Mouse (Mus musculus) liver, embryonic 14.5 days (tissue): ENCODE data around the gene Sfr1. TPM values are rescaled to one million over a fixed set of nuclear protein-coding genes. Genes with fewer than 3 reads are reported as not detected.
A peak's percentile ranks its signal among the peaks of the same experiment; 100 is the strongest.

Source experiments
- ATAC-seq: fragments of 200-750 bp; cut with Nextera tagmentation; 2 replicates; pipeline ENCODE4 v1.8.0; 2017; ENCODE audit warnings: moderate number of reproducible peaks, mild to moderate bottlenecking, moderate library complexity; ENCODE audit not compliant: insufficient read depth
- DNase-seq, 3 experiments: peaks; one replicate each; pipeline ENCODE4 v3.0.0-alpha.2; 2012 to 2013; ENCODE audit warnings: low read depth in 3 of 3, low spot score in 3 of 3
- H3K27ac ChIP-seq: fragments of 300-500 bp; sonication (generic); 2 replicates; pipeline ENCODE4 v1.5.1; 2014; ENCODE audit warnings: moderate library complexity, mild to moderate bottlenecking, control low read depth, inconsistent platforms
- H3K27me3 ChIP-seq: fragments of 300-500 bp; sonication (generic); 2 replicates; pipeline ENCODE4 v1.6.1; 2014; ENCODE audit warnings: mild to moderate bottlenecking, low read length, moderate library complexity; ENCODE audit not compliant: control insufficient read depth, insufficient read depth
- H3K36me3 ChIP-seq: fragments of 300-500 bp; sonication (generic); replicated peaks from 2 replicates; pipeline ENCODE4 v1.6.1; 2014; ENCODE audit warnings: low read depth; ENCODE audit not compliant: control insufficient read depth, insufficient read depth
- H3K4me1 ChIP-seq, 2 experiments: fragments of 200-500 bp in 1 of 2; fragments of 300-500 bp in 1 of 2; sonication (generic) in 1 of 2; replicated peaks; 2 replicates each; pipeline ENCODE4 v1.6.1; 2012 to 2014; ENCODE audit warnings: antibody characterized with exemption in 1 of 2, inconsistent platforms in 1 of 2, low read length in 1 of 2; ENCODE audit not compliant: control insufficient read depth in 2 of 2, insufficient read depth in 2 of 2
- H3K4me2 ChIP-seq: fragments of 300-500 bp; sonication (generic); 2 replicates; pipeline ENCODE4 v1.6.1; 2014; ENCODE audit warnings: low read depth, mild to moderate bottlenecking, control low read depth, moderate library complexity
- H3K4me3 ChIP-seq, 2 experiments: fragments of 200-500 bp in 1 of 2; fragments of 300-500 bp in 1 of 2; sonication (generic) in 1 of 2; 2 replicates each; pipeline ENCODE4 v1.5.1; 2012 to 2014; ENCODE audit warnings: low read depth in 2 of 2, low read length in 2 of 2, mild to moderate bottlenecking in 2 of 2, control low read depth in 1 of 2, inconsistent platforms in 1 of 2, moderate library complexity in 1 of 2; ENCODE audit not compliant: insufficient read depth in 1 of 2
- H3K9ac ChIP-seq: fragments of 300-500 bp; sonication (generic); replicated peaks from 2 replicates; pipeline ENCODE4 v1.6.1; 2014; ENCODE audit warnings: mild to moderate bottlenecking, control low read depth, moderate library complexity
- H3K9me3 ChIP-seq: fragments of 300-500 bp; sonication (generic); 2 replicates; pipeline ENCODE4 v1.6.1; 2016; ENCODE audit warnings: low read length, mixed read lengths; ENCODE audit not compliant: control insufficient read depth
- CTCF ChIP-seq: IDR thresholded peaks from 2 replicates; pipeline ENCODE4 v1.5.1; 2016; ENCODE audit warnings: antibody characterized with exemption, low read depth, control low read depth
- EP300 ChIP-seq: IDR thresholded peaks from 2 replicates; pipeline ENCODE4 v1.6.1; 2016; ENCODE audit warnings: antibody characterized with exemption, low read depth
- WGBS: fragments of 180-500 bp; shearing (Covaris S2); extraction: QIAGEN DNeasy Blood & Tissue Kit; methylation state at CpG from one replicate; pipeline ENCODE4 v1.1.7; 2014; ENCODE audit not compliant: insufficient replicate concordance; 5-methylcytosine and 5-hydroxymethylcytosine counted together
- polyA plus RNA-seq, 2 experiments: library from polyadenylated mRNA; depleted of rRNA in 1 of 2; stranded (reverse) in 1 of 2; unstranded in 1 of 2; fragments of >200 nt; fragmentation: Nextera tagmentation in 1 of 2; extraction: Ambion mirVana in 1 of 2; gene quantifications; 2 replicates each; pipeline versions ENCODE4 v1.2.1 to v1.2.3; 2012 to 2014

The Sfr1 gene
- polyA plus RNA-seq, 2 experiments = 35.5 to 73.7 TPM

DNA sequence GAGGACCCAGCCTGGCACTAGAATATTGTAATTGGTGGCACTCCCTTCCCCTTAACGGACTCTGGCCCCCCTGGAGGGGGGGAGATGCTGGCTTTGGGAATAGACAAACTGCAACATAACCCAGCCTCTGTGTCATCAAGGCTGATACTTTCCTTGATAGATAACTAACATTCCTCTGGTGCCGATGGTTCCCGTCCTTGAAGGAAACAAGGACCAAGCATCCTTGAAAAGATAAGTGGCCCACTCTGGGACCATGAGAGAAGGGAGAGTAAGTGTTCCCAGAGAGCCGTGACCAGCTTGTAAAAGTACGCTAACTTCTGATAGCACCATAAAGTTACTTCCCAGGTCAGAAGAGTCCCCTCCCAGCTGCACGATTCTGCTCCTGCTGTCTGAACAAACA is 9.0 kb upstream of the Sfr1 start:
- Histone ChIP-seq H3K4me3 (no peak overlapping the region), H3K4me2 (no peak overlapping the region), H3K36me3 (no peaks in the 10 kb centered on the region), H3K9ac (no peak overlapping the region), H3K4me1 (no peaks in the 10 kb centered on the region), H3K27me3 (no peaks in the 10 kb centered on the region), H3K27ac (no peak overlapping the region), H3K9me3 (no peaks in the 10 kb centered on the region)
- TF ChIP-seq EP300 (no peak), CTCF (no peak)
- 52% methylated on average over 6 of the region's 6 CpGs for WGBS
- DNase-seq = no peak
- ATAC-seq = no peak

DNA sequence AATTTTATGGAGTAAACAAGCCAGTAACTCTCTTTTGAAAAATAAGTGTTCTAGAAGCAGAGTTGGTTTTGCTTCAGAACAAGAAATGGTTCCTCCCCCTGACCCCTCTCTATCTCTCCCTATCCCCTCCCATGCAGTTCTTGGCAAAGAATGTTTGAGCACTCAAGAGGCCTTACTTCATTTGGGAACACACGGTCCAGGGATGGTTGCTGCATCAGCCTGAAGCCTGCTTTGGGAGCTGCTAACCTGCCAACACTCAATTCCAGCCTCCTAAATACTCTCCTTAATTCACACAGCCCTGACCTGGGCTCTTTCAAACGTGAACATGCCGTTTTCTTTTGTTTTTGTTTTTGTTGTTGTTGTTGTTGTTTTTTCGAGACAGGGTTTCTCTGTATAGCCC is 6.6 kb upstream of the Sfr1 start:
- Histone ChIP-seq H3K4me2 (no peak overlapping the region), H3K9ac (no peak overlapping the region), H3K36me3 (no peaks in the 10 kb centered on the region), H3K9me3 (no peaks in the 10 kb centered on the region), H3K27ac (no peak overlapping the region), H3K4me3 (no peak overlapping the region), H3K4me1 (no peaks in the 10 kb centered on the region), H3K27me3 (no peaks in the 10 kb centered on the region)
- ATAC-seq (no peak), DNase-seq (no peak)
- TF ChIP-seq EP300 = no peak
- TF ChIP-seq CTCF = no peak
- 50% methylated on average over 4 of the region's 4 CpGs for WGBS

DNA sequence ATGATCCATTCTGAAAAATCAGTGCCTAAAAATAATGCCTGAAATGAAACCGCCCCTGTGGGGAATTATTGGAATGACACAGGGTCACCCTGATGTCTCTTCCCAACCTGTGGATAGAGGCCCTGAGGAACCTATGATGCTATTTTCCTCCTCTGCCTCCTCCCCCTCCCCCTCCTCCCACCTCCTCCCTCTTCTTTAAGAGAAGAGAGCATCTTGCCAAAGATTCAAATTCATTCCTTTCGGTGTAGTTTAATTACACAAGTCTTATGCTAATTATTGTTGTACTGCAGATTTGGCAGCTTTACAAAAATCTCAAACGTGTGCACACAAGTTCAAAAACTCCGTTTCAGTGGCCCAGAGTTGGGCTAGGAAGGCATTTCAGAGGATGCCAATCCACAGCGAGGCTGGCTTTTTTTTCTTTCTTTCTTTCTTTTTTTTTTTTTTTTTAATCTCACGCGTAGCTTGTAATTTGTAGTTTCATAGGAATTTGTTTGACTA is 5.8 kb upstream of the Sfr1 start:
- Histone ChIP-seq H3K4me3 (no peak overlapping the region), H3K27ac (no peak overlapping the region), H3K4me2 (no peak overlapping the region), H3K9me3 (no peaks in the 10 kb centered on the region), H3K36me3 (no peaks in the 10 kb centered on the region), H3K27me3 (no peaks in the 10 kb centered on the region), H3K4me1 (peaks cover 5 to 7% of the 10 kb centered on the region in 2 experiments), H3K9ac (no peak overlapping the region)
- 68% methylated on average over 7 of the region's 7 CpGs for WGBS
- TF ChIP-seq EP300 (no peak), CTCF (no peak)
- DNase-seq (no peak), ATAC-seq (no peak)

DNA sequence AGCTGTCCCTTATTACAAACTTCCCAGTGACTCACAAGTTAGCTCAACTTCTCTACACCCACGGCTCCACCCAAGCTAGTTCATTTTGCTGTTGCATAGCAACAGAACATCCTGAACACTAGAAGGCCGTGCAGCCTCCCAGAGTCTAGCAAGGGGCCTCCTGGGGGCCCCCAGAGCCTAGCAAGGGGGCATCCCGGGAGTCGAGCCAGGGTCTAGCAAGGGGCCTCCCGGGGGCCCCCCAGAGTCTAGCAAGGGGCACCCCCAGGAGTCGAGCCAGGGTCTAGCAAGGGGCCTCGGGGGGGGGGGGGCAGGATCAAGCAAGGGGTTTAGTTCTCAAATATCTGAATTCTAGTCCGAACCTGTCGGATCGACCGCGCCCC is 801 bp upstream of the Sfr1 start:
- Histone ChIP-seq H3K27ac (peak overlapping the region; percentile 68), H3K4me1 (peaks cover 8 to 10% of the 10 kb centered on the region in 2 experiments), H3K4me3 (peak overlapping the region; percentile 74 to 87), H3K9me3 (no peaks in the 10 kb centered on the region), H3K27me3 (no peaks in the 10 kb centered on the region), H3K9ac (peak overlapping the region; percentile 75), H3K36me3 (peaks cover 27% of the 10 kb centered on the region), H3K4me2 (peak overlapping the region; percentile 90)
- no peak for TF ChIP-seq EP300
- ATAC-seq (peak; percentile 50), DNase-seq (peak; percentile 64 to 84 (median 65))
- 1% methylated on average over 12 of the region's 12 CpGs for WGBS

DNA sequence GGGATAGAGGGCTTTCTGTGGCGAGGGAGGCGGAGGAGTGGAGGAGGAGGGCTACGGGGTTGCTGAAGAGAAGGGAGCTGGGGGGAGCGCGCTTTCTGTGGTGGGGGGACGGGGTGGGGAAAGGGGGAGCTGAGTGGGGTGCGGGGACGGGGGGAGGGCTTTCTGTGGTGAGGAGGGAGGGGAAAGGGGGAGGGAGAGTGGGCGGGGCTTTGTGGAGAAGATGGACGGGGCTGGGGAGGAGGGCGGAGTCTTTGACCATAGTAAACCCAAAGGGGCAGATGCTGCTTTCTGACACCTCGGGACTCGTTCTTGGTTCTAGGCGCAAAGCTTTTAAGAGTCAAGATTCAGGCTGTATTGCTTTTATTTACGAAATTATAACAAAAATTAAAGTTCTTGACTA is 449 bp downstream of the Sfr1 start:
- under 1% methylated on average over 12 of the region's 15 CpGs for WGBS
- DNase-seq (peak; percentile 49 to 56 (median 49)), ATAC-seq (peak; percentile 54)

More for the DNA sequence above, 449 bp downstream of the Sfr1 start:
- peak overlapping the region; percentile 87 to 89 for H3K4me3 ChIP-seq
- H3K27me3 ChIP-seq = no peaks in the 10 kb centered on the region
- peak overlapping the region; percentile 85 for H3K9ac ChIP-seq
- TF ChIP-seq EP300 (no peak), CTCF (no peak)
- peak overlapping the region; percentile 72 for H3K27ac ChIP-seq
- H3K4me2 ChIP-seq = peak overlapping the region; percentile 76
- peaks cover 37% of the 10 kb centered on the region for H3K36me3 ChIP-seq
- no peaks in the 10 kb centered on the region for H3K9me3 ChIP-seq
- H3K4me1 ChIP-seq = peaks cover 8 to 10% of the 10 kb centered on the region in 2 experiments
